Mouse (Mus musculus) lung, postnatal 0 days (tissue): Measurements from ENCODE around the gene Krt33a. TPM values are rescaled to one million over a fixed set of nuclear protein-coding genes. Genes with fewer than 3 reads are reported as not detected.

ENCODE experiments used
- ATAC-seq: fragments of 200-750 bp; cut with Nextera tagmentation; 2 replicates; pipeline ENCODE4 v1.8.0; 2017; ENCODE audit warnings: moderate library complexity
- DNase-seq: peaks from one replicate; pipeline ENCODE4 v3.0.0-alpha.2; 2016; ENCODE audit warnings: low spot score
- H3K27ac ChIP-seq: fragments of 300-500 bp; sonication (generic); 2 replicates; pipeline ENCODE4 v1.5.1; 2014; ENCODE audit warnings: antibody characterized with exemption, mild to moderate bottlenecking, low read length, mixed read lengths
- H3K27me3 ChIP-seq: fragments of 300-500 bp; sonication (generic); replicated peaks from 2 replicates; pipeline ENCODE4 v1.6.1; 2014; ENCODE audit warnings: low read length, mixed read lengths; ENCODE audit not compliant: insufficient read depth
- H3K36me3 ChIP-seq: fragments of 300-500 bp; sonication (generic); 2 replicates; pipeline ENCODE4 v1.6.1; 2014; ENCODE audit warnings: low read length, mixed read lengths; ENCODE audit not compliant: insufficient read depth
- H3K4me1 ChIP-seq: fragments of 300-500 bp; sonication (generic); 2 replicates; pipeline ENCODE4 v1.6.1; 2014; ENCODE audit warnings: antibody characterized with exemption, low read depth, low read length, mixed read lengths; ENCODE audit not compliant: insufficient read depth
- H3K4me2 ChIP-seq: fragments of 300-500 bp; sonication (generic); replicated peaks from 2 replicates; pipeline ENCODE4 v1.6.1; 2014; ENCODE audit warnings: low read depth, mild to moderate bottlenecking, low read length, moderate library complexity, mixed read lengths
- H3K4me3 ChIP-seq: fragments of 300-500 bp; sonication (generic); 2 replicates; pipeline ENCODE4 v1.5.1; 2014; ENCODE audit warnings: low read depth, low read length
- H3K9ac ChIP-seq: fragments of 300-500 bp; sonication (generic); replicated peaks from 2 replicates; pipeline ENCODE4 v1.6.1; 2014; ENCODE audit warnings: low read depth, mild to moderate bottlenecking
- H3K9me3 ChIP-seq: fragments of 300-500 bp; sonication (generic); 2 replicates; pipeline ENCODE4 v1.6.1; 2016; ENCODE audit warnings: low read length, mixed read lengths
- CTCF ChIP-seq: IDR thresholded peaks from 2 replicates; pipeline ENCODE4 v1.5.1; 2016; ENCODE audit warnings: antibody characterized with exemption, mild to moderate bottlenecking
- EP300 ChIP-seq: IDR thresholded peaks from 2 replicates; pipeline ENCODE4 v1.6.1; 2016; ENCODE audit warnings: antibody characterized with exemption, mild to moderate bottlenecking, control low read depth
- WGBS: fragments of 180-500 bp; shearing (Covaris S2); extraction: QIAGEN DNeasy Blood & Tissue Kit; methylation state at CpG from one replicate; pipeline ENCODE4 v1.1.7; 2014; 5-methylcytosine and 5-hydroxymethylcytosine counted together
- polyA plus RNA-seq: library from polyadenylated mRNA; unstranded; fragments of >200 nt; fragmentation: Nextera tagmentation; extraction: Ambion mirVana; gene quantifications from 2 replicates; pipeline ENCODE4 v1.2.1, GENCODE M21; 2015

Krt33a gene
- polyA plus RNA-seq, 1 experiment from 2014 or later: 0.23 TPM

GRCm38 (mm10) chr11:99990571-99990970 lies 25.4 kb downstream of the Krt33a start:
- Histone ChIP-seq H3K4me2 (no peak overlapping the region), H3K36me3 (no peaks in the 10 kb centered on the region), H3K4me1 (no peaks in the 10 kb centered on the region), H3K9me3 (no peaks in the 10 kb centered on the region), H3K27me3 (no peaks in the 10 kb centered on the region), H3K27ac (no peak overlapping the region), H3K4me3 (no peak overlapping the region), H3K9ac (no peak overlapping the region)
- 65% methylated on average over 3 of the region's 3 CpGs for WGBS
- no peak for DNase-seq
- no peak for TF ChIP-seq CTCF
- no peak for TF ChIP-seq EP300
- ATAC-seq: no peak

- DNase-seq (no peak), ATAC-seq (no peak)
- TF ChIP-seq CTCF (no peak), EP300 (no peak)
- H3K27ac ChIP-seq: no peak overlapping the region
- H3K9ac ChIP-seq: no peak overlapping the region
- H3K4me3 ChIP-seq: no peak overlapping the region
- WGBS: 78% methylated on average over 6 of the region's 6 CpGs
- H3K27me3 ChIP-seq: no peaks in the 10 kb centered on the region
- H3K9me3 ChIP-seq: no peaks in the 10 kb centered on the region
- no peaks in the 10 kb centered on the region for H3K4me1 ChIP-seq
- no peaks in the 10 kb centered on the region for H3K36me3 ChIP-seq
- no peak overlapping the region for H3K4me2 ChIP-seq
Observed at GRCm38 (mm10) chr11:99989881-99990405, 26.1 kb downstream of the Krt33a start.

GRCm38 (mm10) chr11:99988530-99988929 lies 27.5 kb downstream of the Krt33a start:
- H3K27ac ChIP-seq: no peak overlapping the region
- WGBS: 83% methylated on average over 3 of the region's 3 CpGs
- no peaks in the 10 kb centered on the region for H3K27me3 ChIP-seq
- H3K36me3 ChIP-seq: no peaks in the 10 kb centered on the region
- DNase-seq: no peak
- no peak overlapping the region for H3K4me3 ChIP-seq
- TF ChIP-seq CTCF (no peak), EP300 (no peak)
- no peak for ATAC-seq
- H3K9me3 ChIP-seq: no peaks in the 10 kb centered on the region
- H3K4me1 ChIP-seq: no peaks in the 10 kb centered on the region
- no peak overlapping the region for H3K9ac ChIP-seq
- H3K4me2 ChIP-seq: no peak overlapping the region

- no peaks in the 10 kb centered on the region for H3K9me3 ChIP-seq
- H3K27me3 ChIP-seq: no peaks in the 10 kb centered on the region
- no peak for ATAC-seq
- no peak within 1 kb of the TSS for H3K4me2 ChIP-seq
- no peaks in the 10 kb centered on the region for H3K4me1 ChIP-seq
- 65% methylated on average over 8 of the region's 8 CpGs for WGBS
- no peak within 1 kb of the TSS for H3K27ac ChIP-seq
- TF ChIP-seq EP300: no peak
- TF ChIP-seq CTCF: no peak
- no peak for DNase-seq
- H3K9ac ChIP-seq: no peak within 1 kb of the TSS
- no peak within 1 kb of the TSS for H3K4me3 ChIP-seq
- H3K36me3 ChIP-seq: no peaks in the 10 kb centered on the region
Observed at GRCm38 (mm10) chr11:99986180-99986647, 29.8 kb downstream of the Krt33a start, which contains the start of gene Krtap16-1. Gene Krtap16-1 (minus strand): TSS chr11:99986597.

GRCm38 (mm10) chr11:99985291-99986092 lies 30.5 kb downstream of the Krt33a start:
- no peaks in the 10 kb centered on the region for H3K9me3 ChIP-seq
- H3K36me3 ChIP-seq: no peaks in the 10 kb centered on the region
- no peak for ATAC-seq
- TF ChIP-seq CTCF: no peak
- no peak for TF ChIP-seq EP300
- no peaks in the 10 kb centered on the region for H3K27me3 ChIP-seq
- no peak overlapping the region for H3K4me3 ChIP-seq
- H3K4me2 ChIP-seq: no peak overlapping the region
- H3K27ac ChIP-seq: no peak overlapping the region
- no peaks in the 10 kb centered on the region for H3K4me1 ChIP-seq
- no peak overlapping the region for H3K9ac ChIP-seq
- no peak for DNase-seq
- WGBS: 70% methylated on average over 20 of the region's 20 CpGs

- ATAC-seq (no peak), DNase-seq (no peak)
- no peak overlapping the region for H3K27ac ChIP-seq
- H3K4me1 ChIP-seq: no peaks in the 10 kb centered on the region
- no peak overlapping the region for H3K4me2 ChIP-seq
- no peak overlapping the region for H3K9ac ChIP-seq
- no peaks in the 10 kb centered on the region for H3K9me3 ChIP-seq
- H3K4me3 ChIP-seq: no peak overlapping the region
- H3K27me3 ChIP-seq: no peaks in the 10 kb centered on the region
- 92% methylated on average over 1 of the region's 1 CpGs for WGBS
- TF ChIP-seq CTCF (no peak), EP300 (no peak)
- no peaks in the 10 kb centered on the region for H3K36me3 ChIP-seq
Observed at GRCm38 (mm10) chr11:99983442-99983841, 32.6 kb downstream of the Krt33a start.
